Mouse (Mus musculus) Muller cell, postnatal 12 days (primary cell): Measurements from ENCODE around the gene Eif2b3.

ENCODE experiments used
- DNase-seq: peaks from one replicate; pipeline ENCODE4 v3.0.0-alpha.2; 2015; ENCODE audit errors: inconsistent ontology term

Gene Eif2b3

GRCm38 (mm10) chr4:117122209-117122608, 103.0 kb downstream of the Eif2b3 start:
- DNase-seq, result no peak

GRCm38 (mm10) chr4:117123546-117124217, 104.5 kb downstream of the Eif2b3 start:
- no peak for DNase-seq

GRCm38 (mm10) chr4:117124218-117124517, 105.0 kb downstream of the Eif2b3 start:
- no peak for DNase-seq

- DNase-seq, result no peak
These were observed 105.5 kb downstream of the Eif2b3 start for GRCm38 (mm10) chr4:117124518-117125347.

- peak; percentile 65 for DNase-seq
These were observed 106.2 kb downstream of the Eif2b3 start, which contains the start of gene Btbd19 for GRCm38 (mm10) chr4:117125348-117125909. Gene Btbd19 (minus strand): TSS chr4:117125725.

GRCm38 (mm10) chr4:117125910-117126674, 106.9 kb downstream of the Eif2b3 start:
- peak; percentile 58 for DNase-seq

DNA sequence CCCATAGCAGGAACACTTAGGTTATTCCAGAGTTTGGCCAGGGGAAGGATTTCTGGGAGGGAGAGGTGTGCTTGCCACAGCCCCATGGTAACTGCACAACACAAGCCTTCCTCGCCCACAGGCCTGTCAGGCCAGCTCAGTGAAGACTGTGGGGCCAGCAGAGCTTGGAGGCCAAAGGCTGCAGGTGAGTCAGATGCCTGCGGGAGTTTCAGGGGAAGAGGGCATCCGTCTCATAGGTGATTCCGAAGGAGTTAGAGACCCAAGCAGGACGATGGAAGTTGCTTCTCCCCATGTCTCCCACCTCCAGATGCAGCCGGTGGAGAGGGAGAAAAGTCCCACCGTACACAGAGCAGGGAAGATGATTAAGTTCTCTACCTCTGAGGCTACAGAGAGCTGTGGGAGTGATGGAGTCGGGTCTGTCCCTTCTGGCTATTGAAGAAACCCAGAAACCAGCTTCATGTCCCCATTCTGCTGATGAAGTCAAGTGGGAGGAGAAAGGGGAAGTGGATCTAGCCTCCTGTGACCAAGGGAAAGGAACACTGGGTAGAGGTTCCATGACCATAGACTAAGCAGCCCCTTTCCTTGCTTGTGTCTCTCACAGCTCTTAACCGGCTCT, 107.6 kb downstream of the Eif2b3 start, which contains the start of gene Tctex1d4:
TSS of gene Tctex1d4 (plus strand) at position 120 of the 616 bp plus-strand sequence.
- no peak for DNase-seq

GRCm38 (mm10) chr4:117127991-117128686, 108.9 kb downstream of the Eif2b3 start:
- no peak for DNase-seq

- DNase-seq, result peak; percentile 60
These were observed 111.6 kb downstream of the Eif2b3 start for GRCm38 (mm10) chr4:117130790-117131189.

GRCm38 (mm10) chr4:117131198-117131597, 112.0 kb downstream of the Eif2b3 start:
- DNase-seq, result peak; percentile 36

DNA sequence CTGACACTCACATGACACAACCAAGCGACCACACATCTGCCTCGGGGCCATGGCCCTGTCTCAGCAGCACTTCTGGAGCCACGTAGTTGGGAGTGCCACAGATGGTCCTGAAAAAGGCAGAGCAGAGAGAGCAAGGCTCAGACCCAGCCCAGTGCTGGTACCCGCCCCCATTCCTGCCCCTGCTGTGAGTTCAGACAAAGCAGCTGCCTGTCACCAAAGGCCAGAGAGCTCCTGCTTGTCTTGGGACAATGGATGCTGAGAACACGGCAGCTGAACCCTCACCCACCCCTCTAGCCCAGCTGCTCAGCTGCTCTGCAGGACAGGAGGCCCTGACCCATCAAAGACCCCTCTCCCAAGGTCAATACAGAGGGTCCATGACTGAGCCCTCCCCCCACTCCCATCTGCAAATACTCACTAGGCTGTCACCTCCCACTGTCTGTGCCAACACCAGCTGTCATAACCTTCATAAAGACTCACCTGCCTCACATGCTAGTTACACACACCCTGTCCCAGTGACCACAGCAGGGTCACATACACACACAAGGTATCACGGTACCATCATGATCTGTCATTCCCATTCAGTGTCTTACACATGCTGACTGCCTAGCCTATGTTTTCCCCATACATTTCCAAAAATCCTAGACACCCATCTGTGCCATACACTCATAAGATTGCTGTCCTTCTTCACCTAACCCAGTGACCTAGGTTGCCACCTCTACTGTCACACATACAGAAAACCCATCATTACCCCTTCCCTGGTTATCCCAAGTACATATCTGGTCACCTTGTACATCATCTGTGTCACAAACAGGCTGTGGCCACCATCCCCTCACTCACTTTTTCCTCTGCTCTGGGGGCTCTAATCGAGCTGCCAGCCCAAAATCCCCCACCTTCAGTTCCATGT, 112.9 kb downstream of the Eif2b3 start:
- peak; percentile 76 for DNase-seq

- DNase-seq, result no peak
These were observed 113.6 kb downstream of the Eif2b3 start for GRCm38 (mm10) chr4:117132794-117133143.

- DNase-seq, result peak; percentile 35
These were observed 114.2 kb downstream of the Eif2b3 start for GRCm38 (mm10) chr4:117133366-117133796.

- DNase-seq, result peak; percentile 97
These were observed 114.8 kb downstream of the Eif2b3 start, which contains the start of gene Plk3 for GRCm38 (mm10) chr4:117133817-117134600. Gene Plk3 (minus strand): TSS chr4:117133963.

DNA sequence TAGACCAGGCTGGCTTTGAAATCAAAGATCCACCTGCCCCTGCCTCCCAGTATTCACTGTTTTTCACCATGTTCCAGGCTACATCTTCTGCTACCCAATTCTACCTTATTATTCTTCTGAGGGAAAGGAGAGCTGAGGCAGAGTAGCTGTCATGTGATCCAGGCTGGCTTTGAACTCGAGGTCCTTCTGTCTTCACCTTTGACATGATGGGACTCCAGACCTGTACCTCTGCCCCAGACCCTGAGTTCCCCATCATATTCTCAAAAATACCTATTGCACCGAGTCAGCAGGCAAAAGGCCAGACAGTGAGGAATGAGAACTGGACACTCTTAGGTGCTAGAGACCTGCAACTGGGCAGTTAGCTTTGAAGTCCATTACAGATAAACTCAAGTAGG, 115.4 kb downstream of the Eif2b3 start:
- DNase-seq, result no peak

GRCm38 (mm10) chr4:117136034-117136433, 116.8 kb downstream of the Eif2b3 start:
- no peak for DNase-seq
